Mouse (Mus musculus) ovary, postnatal 14 days (tissue): ENCODE results near the gene Camk2g.

Source experiments
- DNase-seq: peaks from one replicate; pipeline ENCODE4 v3.0.0; 2022; ENCODE audit warnings: low spot score

The Camk2g gene

DNA sequence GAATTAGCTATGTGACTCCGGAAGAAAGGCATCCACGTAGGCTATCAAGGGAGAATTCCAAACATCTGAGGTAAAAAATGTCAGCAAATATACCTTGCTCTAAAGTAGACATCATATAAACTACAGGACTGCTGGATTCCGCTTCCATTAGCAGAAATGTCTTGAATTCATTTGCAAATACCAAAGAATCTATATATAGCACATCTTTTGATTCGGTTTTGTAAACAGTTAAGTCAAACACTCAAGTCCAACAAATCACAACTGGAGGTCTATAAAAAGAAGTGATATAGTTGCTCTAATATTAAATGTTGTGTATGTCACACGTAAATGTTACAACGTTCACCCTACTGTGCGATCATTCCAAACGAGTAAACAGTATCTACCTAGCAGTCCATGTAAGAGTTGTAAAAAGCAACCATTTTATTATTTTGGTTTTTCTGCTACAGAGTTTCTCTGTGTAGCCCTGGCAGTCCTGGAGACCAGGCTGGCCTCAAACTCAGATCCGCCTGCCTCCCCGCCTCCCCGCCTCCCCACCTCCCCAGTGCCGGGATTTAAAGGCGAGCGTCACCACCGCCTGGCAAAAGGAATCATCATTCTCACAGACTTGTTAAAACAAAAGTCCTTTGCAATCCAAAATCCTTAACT is 91.7 kb downstream of the Camk2g start:
- DNase-seq = no peak

GRCm38 (mm10) chr14:20701554-20701953 is 92.3 kb downstream of the Camk2g start:
- no peak for DNase-seq

DNA sequence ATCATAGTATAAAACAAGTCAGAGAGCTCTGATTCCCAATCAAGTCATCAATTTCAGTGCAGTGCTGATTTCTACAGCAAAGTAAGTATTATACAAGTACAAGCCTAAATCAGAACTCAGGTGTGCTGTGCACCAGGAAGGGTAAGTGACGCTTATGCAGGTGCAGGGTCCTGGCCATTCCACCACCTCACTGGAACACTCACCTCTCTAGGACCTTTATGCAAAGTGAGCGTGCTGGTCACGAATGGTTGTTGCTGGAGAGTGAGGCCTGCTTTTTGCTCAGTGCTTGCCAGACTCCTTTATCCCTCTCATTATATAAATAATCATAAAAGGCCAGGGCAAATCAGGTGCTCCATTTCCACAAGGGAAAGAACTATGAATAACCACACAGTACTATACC is 93.5 kb downstream of the Camk2g start:
- no peak for DNase-seq

DNA sequence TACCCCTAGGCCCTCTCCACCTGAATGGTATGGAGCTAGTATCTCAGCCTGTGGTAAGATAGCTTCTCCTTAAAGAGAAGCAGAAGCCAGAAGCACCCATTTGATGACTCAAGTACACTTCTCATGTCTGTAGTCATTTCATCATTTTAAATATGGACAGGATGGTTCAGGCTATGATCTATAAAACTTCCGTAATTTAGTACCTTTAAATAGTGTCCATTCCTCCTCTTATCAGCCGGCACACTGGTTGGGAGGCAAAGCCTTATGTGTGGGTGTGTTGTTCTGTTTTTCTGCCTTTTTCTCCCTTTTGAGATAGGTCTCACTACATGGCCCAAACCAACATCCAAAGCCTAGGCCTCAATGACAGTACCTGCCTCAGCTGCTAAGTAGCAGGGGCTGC is 95.4 kb downstream of the Camk2g start:
- DNase-seq = no peak

DNA sequence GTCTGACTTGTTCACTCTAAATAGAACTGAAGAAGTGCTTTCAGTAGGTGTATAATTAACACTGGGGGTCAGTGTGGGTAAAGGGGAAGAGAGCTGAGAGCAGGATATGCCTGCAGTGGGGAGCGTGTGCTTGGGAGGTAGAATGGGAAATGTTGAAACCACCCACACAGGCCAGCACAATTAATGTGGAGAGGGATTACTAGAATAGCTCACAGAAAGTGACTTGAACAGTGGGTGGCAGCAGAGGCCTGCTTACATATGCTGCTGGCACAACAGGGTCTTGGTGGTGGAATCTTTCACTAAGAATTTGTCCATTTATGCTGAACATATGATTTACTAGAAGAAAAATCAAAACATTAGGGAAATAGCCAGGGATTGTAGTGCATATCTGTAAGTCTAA is 96.9 kb downstream of the Camk2g start:
- DNase-seq = no peak

- DNase-seq = no peak
Observed at GRCm38 (mm10) chr14:20695761-20696520, 97.9 kb downstream of the Camk2g start.

DNA sequence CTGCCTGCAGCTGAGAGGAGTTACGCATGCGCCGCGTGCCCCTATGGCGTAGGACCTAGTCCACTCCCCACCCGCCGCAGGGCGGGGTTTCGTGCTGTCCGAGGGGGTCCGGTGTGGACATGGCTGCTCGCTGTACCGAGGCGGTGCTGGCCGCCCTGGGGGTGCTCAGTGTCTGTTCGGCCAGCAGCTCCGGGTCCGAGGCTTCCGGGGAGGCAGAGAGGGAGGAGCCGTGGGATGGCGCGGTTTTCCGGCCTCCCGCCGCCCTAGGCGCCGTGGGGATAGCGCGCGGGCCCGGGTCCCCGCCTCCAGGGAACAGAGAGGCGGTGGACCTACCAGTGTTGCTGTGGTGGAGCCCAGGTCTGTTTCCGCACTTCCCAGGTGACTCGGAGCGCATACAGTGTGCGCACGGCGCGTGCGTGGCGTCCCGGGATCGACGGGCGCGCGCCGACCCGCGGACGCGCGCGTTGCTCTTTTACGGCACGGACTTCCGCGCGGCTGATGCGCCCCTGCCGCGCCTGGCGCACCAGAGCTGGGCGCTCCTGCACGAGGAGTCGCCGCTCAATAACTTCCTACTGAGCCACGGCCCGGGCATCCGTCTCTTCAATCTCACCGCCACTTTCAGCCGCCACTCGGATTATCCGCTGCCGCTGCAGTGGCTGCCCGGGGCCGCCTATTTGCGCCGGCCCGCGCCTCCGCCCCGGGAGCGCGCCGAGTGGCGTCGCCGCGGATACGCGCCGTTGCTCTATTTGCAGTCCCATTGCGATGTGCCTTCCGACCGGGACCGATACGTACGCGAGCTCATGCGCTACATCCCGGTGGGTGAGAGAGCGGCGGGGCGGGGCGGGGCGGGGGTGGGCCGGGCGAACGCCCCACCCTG is 98.8 kb downstream of the Camk2g start, which contains the start of gene Fut11:
Fut11 (plus strand) TSS at position 85 of the 877 bp plus-strand sequence.
- peak; percentile 78 for DNase-seq

DNA sequence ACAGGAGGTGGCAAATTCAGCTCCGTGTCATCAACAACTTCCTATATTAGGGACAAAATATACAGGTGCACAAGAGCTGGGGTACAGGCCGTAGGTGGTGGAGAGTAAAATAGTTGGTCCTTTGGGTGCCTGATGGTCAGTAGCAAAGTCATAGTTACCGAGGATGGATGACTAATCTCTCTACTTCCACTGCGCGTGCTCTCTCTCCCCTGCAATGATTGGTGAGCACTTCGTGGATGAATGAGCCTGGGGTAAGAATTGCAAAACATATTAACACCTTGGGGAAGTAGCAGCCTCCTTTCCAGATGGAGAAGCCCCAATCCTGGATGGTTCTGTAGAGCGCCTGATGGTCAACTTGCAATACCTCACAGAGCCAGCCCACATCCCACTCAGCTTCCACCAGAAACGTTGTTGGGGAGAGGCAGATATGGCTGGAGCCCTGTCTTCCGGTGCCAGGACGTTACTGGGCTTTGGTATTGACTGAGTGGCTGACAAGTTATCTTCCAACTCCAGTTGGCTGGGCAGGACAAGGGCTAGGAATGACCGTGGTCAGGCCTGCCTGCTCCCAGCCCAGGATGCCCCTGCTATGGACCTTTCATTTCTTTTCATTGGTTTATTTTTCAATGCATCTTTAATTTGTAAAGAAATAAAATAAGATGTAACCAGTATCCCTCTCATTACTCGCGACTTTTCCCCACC is 99.6 kb downstream of the Camk2g start:
- DNase-seq = no peak

GRCm38 (mm10) chr14:20693589-20694101 is 100.2 kb downstream of the Camk2g start:
- no peak for DNase-seq

- DNase-seq = no peak
Observed at GRCm38 (mm10) chr14:20691772-20692171, 102.1 kb downstream of the Camk2g start.

DNA sequence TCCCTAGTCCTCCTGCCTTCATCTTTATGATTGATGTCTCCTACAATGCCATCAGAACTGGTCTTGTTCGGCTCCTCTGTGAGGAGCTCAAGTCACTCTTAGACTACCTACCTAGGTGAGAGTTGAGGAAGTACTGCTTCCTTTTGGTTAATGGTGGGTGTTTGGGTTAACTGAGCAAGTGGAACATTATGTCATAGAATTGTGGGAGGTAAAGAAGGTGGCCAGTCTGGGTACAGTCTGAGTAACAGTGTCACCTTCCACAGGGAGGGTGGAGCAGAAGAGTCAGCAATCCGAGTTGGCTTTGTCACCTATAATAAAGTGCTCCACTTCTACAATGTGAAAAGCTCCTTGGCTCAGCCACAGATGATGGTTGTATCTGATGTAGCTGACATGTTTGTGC is 104.9 kb downstream of the Camk2g start:
- DNase-seq = no peak

- DNase-seq = no peak
Observed at GRCm38 (mm10) chr14:20686576-20686975, 107.3 kb downstream of the Camk2g start.
